Mouse (Mus musculus) lung, adult 2 months (tissue): ENCODE data around the gene Strn4. TPM values are rescaled to one million over a fixed set of nuclear protein-coding genes. Genes with fewer than 3 reads are reported as not detected.
A peak's percentile ranks its signal among the peaks of the same experiment; 100 is the strongest.

Source experiments
- DNase-seq: peaks from one replicate; pipeline ENCODE4 v3.0.0; 2022
- H3K4me1 ChIP-seq: fragments of 200-500 bp; 2 replicates; pipeline ENCODE4 v1.6.1; 2011; ENCODE audit warnings: low read length; ENCODE audit not compliant: control insufficient read depth, insufficient read depth
- H3K4me3 ChIP-seq: fragments of 200-500 bp; replicated peaks from 2 replicates; pipeline ENCODE3; 2011; ENCODE audit warnings: low read depth, mild to moderate bottlenecking, control low read depth, low read length; ENCODE audit errors: extremely low read depth
- CTCF ChIP-seq: fragments of 200-500 bp; IDR thresholded peaks from 2 replicates; pipeline ENCODE4 v1.5.1; 2011; ENCODE audit warnings: mild to moderate bottlenecking, low read length, control low read depth; ENCODE audit not compliant: insufficient read depth
- POLR2A ChIP-seq: fragments of 200-500 bp; IDR thresholded peaks from 2 replicates; pipeline ENCODE4 v1.6.1; 2011; ENCODE audit warnings: low read depth, mild to moderate bottlenecking, control low read depth, low read length, borderline replicate concordance; ENCODE audit errors: extremely low read depth
- WGBS: fragments of 180-500 bp; shearing (Covaris S2); methylation state at CpG from one replicate; pipeline ENCODE4 v1.1.7; 2018; 5-methylcytosine and 5-hydroxymethylcytosine counted together
- polyA plus RNA-seq: library from polyadenylated mRNA; depleted of rRNA; stranded (reverse); fragments of >200 nt; gene quantifications from 2 replicates; pipeline ENCODE4 v1.2.3, GENCODE M21; 2012

Gene Strn4
- polyA plus RNA-seq, 1 experiment: 180 TPM

GRCm38 (mm10) chr7:16784498-16784976 lies 31.2 kb upstream of the Strn4 start:
- peak; percentile 64 for DNase-seq

GRCm38 (mm10) chr7:16785541-16786083 lies 30.1 kb upstream of the Strn4 start:
- H3K4me3 ChIP-seq: no peak overlapping the region

More at GRCm38 (mm10) chr7:16784498-16784976, 31.2 kb upstream of the Strn4 start:
- WGBS: 56% methylated on average over 10 of the region's 10 CpGs
- H3K4me3 ChIP-seq: peak overlapping the region; percentile 29
- H3K4me1 ChIP-seq: peaks cover 2% of the 10 kb centered on the region
- TF ChIP-seq CTCF (no peak), POLR2A (peak; percentile 28; the same call in 1 of the 2 replicates)

DNA sequence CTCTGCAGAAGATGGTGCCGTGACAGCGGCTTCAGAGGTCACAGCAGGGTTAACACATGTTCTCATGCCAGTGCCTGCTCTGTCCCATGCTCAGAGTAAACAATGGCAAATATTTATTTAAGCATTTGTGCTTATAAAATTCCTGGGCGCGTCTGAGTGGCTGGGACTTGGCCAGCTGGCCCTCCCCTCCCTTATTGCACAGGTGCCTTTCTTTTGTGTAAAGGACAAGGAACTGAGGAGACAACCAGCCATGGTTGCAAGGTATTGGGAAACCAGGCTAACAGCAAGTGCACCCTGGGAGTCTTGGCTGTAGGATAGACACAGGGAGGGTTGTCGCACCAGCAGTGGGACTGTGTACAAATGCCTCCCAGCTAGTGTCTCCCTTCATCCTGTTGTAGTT lies 23.4 kb upstream of the Strn4 start:
- Histone ChIP-seq H3K4me3 (no peak overlapping the region), H3K4me1 (0 out of 2 replicates have a peak, but pooled peaks cover 5% of the 10 kb centered on the region)
- WGBS: 20% methylated on average over 5 of the region's 5 CpGs
- DNase-seq: peak; percentile 76
- TF ChIP-seq POLR2A (no peak; the same call in 1 of the 2 replicates), CTCF (no peak)

More at GRCm38 (mm10) chr7:16785541-16786083, 30.1 kb upstream of the Strn4 start:
- no peak for DNase-seq
- no peak for TF ChIP-seq POLR2A
- TF ChIP-seq CTCF: no peak
- WGBS: 74% methylated on average over 8 of the region's 8 CpGs
- peaks cover 2% of the 10 kb centered on the region for H3K4me1 ChIP-seq

- TF ChIP-seq CTCF (no peak), POLR2A (no peak)
- peak; percentile 56 for DNase-seq
- 64% methylated on average over 19 of the region's 19 CpGs for WGBS
- 0 out of 2 replicates have a peak, but pooled peaks cover 5% of the 10 kb centered on the region for H3K4me1 ChIP-seq
- H3K4me3 ChIP-seq: no peak overlapping the region
Measured at GRCm38 (mm10) chr7:16793010-16793725, 22.5 kb upstream of the Strn4 start.

- H3K4me3 ChIP-seq: no peak overlapping the region
- WGBS: 76% methylated on average over 5 of the region's 5 CpGs
- H3K4me1 ChIP-seq: 0 out of 2 replicates have a peak, but pooled peaks cover 5% of the 10 kb centered on the region
- no peak for TF ChIP-seq CTCF
- TF ChIP-seq POLR2A: no peak
- DNase-seq: no peak
Measured at GRCm38 (mm10) chr7:16794886-16795285, 20.8 kb upstream of the Strn4 start.

- no peak for TF ChIP-seq POLR2A
- 0 out of 2 replicates have a peak, but pooled peaks have one; percentile 0 for TF ChIP-seq CTCF
- H3K4me1 ChIP-seq: no peaks in the 10 kb centered on the region
- whole genome bisulfite sequencing: 25% methylated on average over 8 of the region's 8 CpGs
- no peak for DNase-seq
- H3K4me3 ChIP-seq: no peak overlapping the region
Measured at GRCm38 (mm10) chr7:16804409-16805028, 11.2 kb upstream of the Strn4 start.

DNA sequence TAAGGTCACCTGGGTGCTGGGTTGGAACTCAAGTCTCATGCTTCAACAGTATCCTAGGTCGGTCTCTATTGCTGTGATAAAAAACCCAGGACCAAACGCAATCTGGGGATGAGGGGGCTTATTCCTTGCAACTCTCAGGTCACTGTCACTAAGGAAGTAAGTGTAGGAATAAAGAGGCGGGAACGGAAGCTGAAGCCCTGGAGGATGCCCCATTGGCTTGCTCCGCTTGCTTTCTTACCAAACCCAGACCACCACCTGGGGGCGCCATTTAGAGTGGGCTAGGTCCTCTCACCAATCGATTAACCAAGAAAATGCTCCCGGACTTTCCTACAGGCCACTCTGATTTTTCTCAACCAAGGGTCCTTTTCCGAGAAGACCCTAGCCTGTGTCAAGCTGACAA lies 7.8 kb upstream of the Strn4 start:
- Histone ChIP-seq H3K4me3 (no peak overlapping the region), H3K4me1 (no peaks in the 10 kb centered on the region)
- no peak for DNase-seq
- TF ChIP-seq POLR2A (no peak), CTCF (peak; percentile 20; the same call in 1 of the 2 replicates)
- WGBS: 84% methylated on average over 9 of the region's 9 CpGs

- WGBS: 65% methylated on average over 9 of the region's 9 CpGs
- DNase-seq: no peak
Measured at GRCm38 (mm10) chr7:16808647-16809046, 7.0 kb upstream of the Strn4 start.

DNA sequence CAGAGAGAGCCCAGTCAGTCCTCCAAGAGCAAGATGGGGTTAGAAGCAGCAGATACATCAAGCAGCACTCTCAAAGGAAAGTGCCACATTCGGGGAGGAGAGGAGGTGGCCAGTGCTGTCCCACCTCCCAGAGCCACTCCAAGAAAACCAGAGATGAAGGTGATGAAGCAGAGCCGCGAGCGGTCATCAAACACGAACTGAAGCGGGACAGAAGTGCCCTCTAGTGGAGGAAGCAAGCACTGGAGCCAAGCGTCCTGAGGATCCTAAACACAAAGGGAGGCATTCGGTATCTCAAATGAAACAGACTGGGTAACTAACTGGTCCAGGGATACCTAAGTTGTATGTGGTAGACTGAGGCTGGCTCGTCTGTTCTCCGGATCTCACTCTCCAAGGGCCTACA lies 6.0 kb upstream of the Strn4 start:
- no peaks in the 10 kb centered on the region for H3K4me1 ChIP-seq
- no peak for TF ChIP-seq POLR2A
- TF ChIP-seq CTCF: peak; percentile 96
- WGBS: 23% methylated on average over 10 of the region's 10 CpGs
- DNase-seq: peak; percentile 71
- no peak overlapping the region for H3K4me3 ChIP-seq

More at GRCm38 (mm10) chr7:16808647-16809046, 7.0 kb upstream of the Strn4 start:
- Histone ChIP-seq H3K4me3 (no peak overlapping the region), H3K4me1 (no peaks in the 10 kb centered on the region)
- no peak for TF ChIP-seq POLR2A

DNA sequence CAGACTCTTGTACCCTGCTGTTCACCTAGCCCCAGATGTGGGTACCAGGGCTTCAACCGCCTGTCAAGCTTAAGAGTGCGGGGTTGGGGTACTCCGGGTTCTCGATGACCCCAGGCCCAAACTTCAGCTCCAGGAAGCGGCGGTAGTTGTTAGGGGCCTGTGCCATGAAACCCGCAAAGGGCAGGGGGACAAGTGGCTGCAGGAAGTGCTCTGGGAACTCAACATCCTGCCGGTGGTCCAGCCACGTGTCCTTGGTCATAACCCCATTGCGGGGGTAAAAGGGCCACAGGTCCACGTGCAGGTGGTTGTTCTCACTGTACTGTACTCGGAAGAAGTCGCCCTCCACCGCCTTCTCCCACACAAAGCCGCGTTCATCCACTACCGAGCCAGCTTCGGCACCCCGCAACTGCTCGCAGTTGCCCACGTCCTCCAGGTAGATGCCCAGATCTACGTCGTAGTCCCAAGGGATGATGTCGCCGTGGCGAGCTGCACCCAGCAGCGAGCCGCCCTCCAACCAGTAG lies 5.2 kb upstream of the Strn4 start:
- Histone ChIP-seq H3K4me1 (no peaks in the 10 kb centered on the region), H3K4me3 (no peak overlapping the region)
- DNase-seq: no peak
- 79% methylated on average over 28 of the region's 28 CpGs for WGBS
- TF ChIP-seq CTCF: no peak
- TF ChIP-seq POLR2A: no peak
